Mouse (Mus musculus) adrenal gland, postnatal 36 days (tissue): ENCODE results near the gene Orai3. TPM values are rescaled to one million over a fixed set of nuclear protein-coding genes. Genes with fewer than 3 reads are reported as not detected.
"Not testable (repeated sequence)": the region's sequence is repeated elsewhere in the genome, so short reads cannot be mapped to it uniquely, and the experiment has no call there.

ENCODE experiments used
- DNase-seq, 2 experiments: peaks; one replicate each; pipeline ENCODE4 v3.0.0; 2021; ENCODE audit warnings: mixed read lengths in 1 of 2
- total RNA-seq, 2 experiments: library from RNA; stranded (reverse); gene quantifications; 2 replicates each; pipeline ENCODE4 v1.2.3; 2021

Gene Orai3
- total RNA-seq, 2 experiments from 2014 or later, result 27.7 to 36.3 TPM

GRCm38 (mm10) chr7:127763642-127764041 is 6.0 kb upstream of the Orai3 start:
- DNase-seq, result no peak

GRCm38 (mm10) chr7:127765756-127766155 is 3.9 kb upstream of the Orai3 start:
- no peak for DNase-seq

GRCm38 (mm10) chr7:127766851-127767609 is 2.6 kb upstream of the Orai3 start:
- no peak for DNase-seq

GRCm38 (mm10) chr7:127767671-127768345 is 1.8 kb upstream of the Orai3 start:
- no peak for DNase-seq

- peak in 1 of 2 experiments; percentile 29 for DNase-seq
These were observed 1.1 kb upstream of the Orai3 start for GRCm38 (mm10) chr7:127768346-127768996.

- peak; percentile 92 to 95 for DNase-seq
These were observed 520 bp upstream of the Orai3 start for GRCm38 (mm10) chr7:127768997-127769593.

- DNase-seq, result no peak
These were observed 657 bp downstream of the Orai3 start for GRCm38 (mm10) chr7:127770039-127770905.

- DNase-seq, result no peak
These were observed 1.6 kb downstream of the Orai3 start for GRCm38 (mm10) chr7:127771262-127771661.

- DNase-seq, result peak in 1 of 2 experiments; percentile 27
These were observed 2.5 kb downstream of the Orai3 start for GRCm38 (mm10) chr7:127772080-127772479.

- no peak for DNase-seq
These were observed 2.9 kb downstream of the Orai3 start for GRCm38 (mm10) chr7:127772557-127772956.

GRCm38 (mm10) chr7:127773664-127774384 is 4.2 kb downstream of the Orai3 start:
- DNase-seq, result peak; percentile 79 to 88

- DNase-seq, result not testable (repeated sequence)
These were observed 6.2 kb downstream of the Orai3 start for GRCm38 (mm10) chr7:127775837-127776236.

- DNase-seq, result peak; percentile 91 to 93
These were observed 6.8 kb downstream of the Orai3 start, which contains the start of gene Setd1a for GRCm38 (mm10) chr7:127776426-127776825. Gene Setd1a (plus strand): TSS chr7:127776670.

GRCm38 (mm10) chr7:127776878-127777473 is 7.4 kb downstream of the Orai3 start:
- DNase-seq, result peak; percentile 98

- peak; percentile 69 to 82 for DNase-seq
These were observed 8.1 kb downstream of the Orai3 start for GRCm38 (mm10) chr7:127777474-127778266.

GRCm38 (mm10) chr7:127778350-127778749 is 8.7 kb downstream of the Orai3 start:
- no peak for DNase-seq

- DNase-seq, result no peak
These were observed 15.7 kb downstream of the Orai3 start, which contains the start of gene Gm49388 for GRCm38 (mm10) chr7:127785308-127785707. Gene Gm49388 (plus strand): TSS chr7:127785608.

- DNase-seq, result no peak
These were observed 27.6 kb downstream of the Orai3 start for GRCm38 (mm10) chr7:127797076-127797845.
